Mouse (Mus musculus) layer of hippocampus, postnatal 10 days (tissue): ENCODE data around the gene Tgfb1. TPM values are rescaled to one million over a fixed set of nuclear protein-coding genes. Genes with fewer than 3 reads are reported as not detected.

Experiments used
- DNase-seq, 2 experiments: peaks; one replicate each; pipeline ENCODE4 v3.0.0; 2021; ENCODE audit warnings: low spot score in 2 of 2
- total RNA-seq, 2 experiments: library from RNA; stranded (reverse); gene quantifications; 2 replicates each; pipeline ENCODE4 v1.2.3; 2021

Tgfb1 gene
- total RNA-seq, 2 experiments from 2014 or later = 11.0 to 12.9 TPM

GRCm38 (mm10) chr7:25674719-25675300, 12.0 kb upstream of the Tgfb1 start, which contains the start of gene Tmem91:
Gene Tmem91 (minus strand): TSS chr7:25675166.
- DNase-seq = no peak

DNA sequence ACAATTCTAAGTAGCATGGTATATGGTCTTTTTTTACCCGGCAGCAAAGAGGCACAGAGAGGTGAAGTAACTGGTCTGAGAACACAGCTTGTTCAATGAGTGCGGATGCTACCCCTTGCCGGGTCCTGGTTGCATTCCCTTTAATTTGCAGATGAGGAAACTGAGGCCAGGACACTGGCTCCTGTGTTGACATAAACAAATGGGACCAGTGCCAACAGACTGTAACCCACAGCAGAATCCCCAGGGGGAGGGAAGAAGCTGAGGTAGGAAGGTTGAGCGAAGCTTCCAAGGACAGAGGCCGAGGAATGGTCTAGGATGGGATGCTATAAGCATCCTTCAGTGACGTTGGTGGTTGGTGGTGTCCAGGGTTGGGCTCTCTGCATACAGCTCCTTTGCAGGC, 11.4 kb upstream of the Tgfb1 start:
- DNase-seq = no peak

GRCm38 (mm10) chr7:25676085-25676781, 10.6 kb upstream of the Tgfb1 start:
- DNase-seq = peak; percentile 96 to 97

DNA sequence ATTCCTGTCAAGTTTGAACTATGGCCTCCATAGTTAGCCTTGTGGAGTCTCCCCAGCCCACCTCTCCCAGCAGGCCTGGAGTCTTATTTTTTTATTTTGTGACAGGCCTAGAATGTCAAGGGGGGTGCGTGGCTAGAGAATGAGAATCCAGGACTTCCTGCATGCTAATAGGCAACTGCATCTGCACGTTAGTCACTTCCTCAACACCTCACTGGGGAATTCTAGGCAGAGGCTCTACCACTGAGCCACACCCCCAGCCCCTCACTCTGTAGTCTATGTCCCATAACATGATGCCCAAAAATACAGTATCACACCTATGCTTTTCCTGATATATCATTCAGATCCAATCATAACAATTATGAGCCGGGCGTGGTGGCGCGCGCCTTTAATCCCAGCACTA, 9.8 kb upstream of the Tgfb1 start:
- no peak for DNase-seq

- DNase-seq = no peak
Observed at GRCm38 (mm10) chr7:25679971-25680370, 6.8 kb upstream of the Tgfb1 start.

DNA sequence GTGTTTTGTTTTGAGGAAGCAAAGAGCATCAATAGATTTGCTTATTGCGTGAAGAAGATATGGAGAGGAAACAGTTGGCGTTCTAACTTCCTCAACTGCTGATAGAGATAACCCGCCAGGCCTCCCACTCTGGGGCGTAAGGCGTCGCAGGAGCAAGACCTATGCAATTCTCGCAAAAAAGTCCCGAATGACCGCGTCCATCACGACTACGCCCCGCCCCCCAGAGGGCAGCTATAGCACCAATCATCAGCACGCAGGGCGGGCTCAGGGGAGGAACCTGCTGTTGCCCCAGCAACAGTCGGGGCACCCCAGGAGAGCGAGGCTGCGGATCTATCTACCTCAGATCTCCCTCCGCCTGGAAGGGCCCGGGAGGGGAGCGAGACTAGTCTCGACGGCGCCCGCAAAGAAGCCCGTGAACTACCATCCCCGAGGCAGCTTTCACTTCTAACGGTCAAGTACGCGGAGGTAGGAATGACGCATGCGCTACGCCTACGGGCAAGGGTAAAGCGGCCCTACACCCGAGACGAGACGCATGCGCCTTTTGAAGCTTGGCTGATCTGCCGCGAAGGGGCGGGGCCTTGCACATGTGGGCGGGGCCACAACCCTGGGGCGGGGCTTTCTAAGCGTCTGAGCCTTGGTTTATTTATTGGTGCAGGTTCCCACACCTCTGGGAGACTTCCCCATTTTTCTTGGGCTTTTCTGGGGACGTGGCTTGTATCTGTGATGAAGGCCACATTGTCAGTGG, 6.1 kb upstream of the Tgfb1 start, which contains the start of gene B9d2:
B9d2 (plus strand) TSS at position 267 of the 745 bp plus-strand sequence.
- DNase-seq = peak; percentile 95 to 97

- no peak for DNase-seq
Observed at GRCm38 (mm10) chr7:25681341-25682231, 5.2 kb upstream of the Tgfb1 start.

GRCm38 (mm10) chr7:25683474-25684180, 3.2 kb upstream of the Tgfb1 start:
- DNase-seq = no peak

GRCm38 (mm10) chr7:25684659-25685058, 2.1 kb upstream of the Tgfb1 start:
- DNase-seq = no peak

DNA sequence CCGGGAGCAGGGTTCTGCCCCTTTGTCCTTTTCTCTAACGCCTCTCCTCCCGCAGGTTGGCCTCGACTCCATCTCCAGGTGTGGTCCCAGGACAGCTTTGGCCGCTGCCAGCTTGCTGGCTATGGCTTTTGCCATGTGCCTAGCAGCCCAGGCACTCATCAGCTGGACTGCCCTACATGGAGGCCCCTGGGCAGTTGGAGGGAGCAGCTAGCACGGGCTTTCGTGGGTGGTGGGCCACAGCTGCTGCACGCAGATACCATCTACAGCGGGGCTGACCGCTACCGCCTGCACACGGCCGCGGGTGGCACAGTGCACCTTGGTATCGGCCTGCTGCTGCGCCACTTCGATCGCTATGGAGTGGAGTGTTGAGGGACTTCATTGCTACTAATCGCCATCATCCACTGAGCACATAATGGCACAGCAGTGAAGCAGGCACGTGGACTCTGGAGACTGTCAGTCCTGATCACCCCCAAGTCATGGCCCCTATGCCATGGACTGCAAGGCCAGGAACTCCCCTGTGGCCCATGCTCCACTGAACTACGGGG, 804 bp upstream of the Tgfb1 start:
- no peak for DNase-seq

DNA sequence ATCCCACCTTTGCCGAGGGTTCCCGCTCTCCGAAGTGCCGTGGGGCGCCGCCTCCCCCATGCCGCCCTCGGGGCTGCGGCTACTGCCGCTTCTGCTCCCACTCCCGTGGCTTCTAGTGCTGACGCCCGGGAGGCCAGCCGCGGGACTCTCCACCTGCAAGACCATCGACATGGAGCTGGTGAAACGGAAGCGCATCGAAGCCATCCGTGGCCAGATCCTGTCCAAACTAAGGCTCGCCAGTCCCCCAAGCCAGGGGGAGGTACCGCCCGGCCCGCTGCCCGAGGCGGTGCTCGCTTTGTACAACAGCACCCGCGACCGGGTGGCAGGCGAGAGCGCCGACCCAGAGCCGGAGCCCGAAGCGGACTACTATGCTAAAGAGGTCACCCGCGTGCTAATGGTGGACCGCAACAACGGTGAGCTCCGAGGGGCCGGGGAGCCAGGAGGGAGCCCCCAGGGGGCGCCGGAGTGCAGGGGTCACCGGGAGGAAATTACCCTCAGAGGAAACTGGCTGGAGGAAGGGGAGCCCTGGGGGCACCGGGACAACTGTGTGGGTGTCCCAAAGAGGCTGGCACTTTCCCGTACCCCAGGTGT, 1.1 kb downstream of the Tgfb1 start:
- DNase-seq = no peak

DNA sequence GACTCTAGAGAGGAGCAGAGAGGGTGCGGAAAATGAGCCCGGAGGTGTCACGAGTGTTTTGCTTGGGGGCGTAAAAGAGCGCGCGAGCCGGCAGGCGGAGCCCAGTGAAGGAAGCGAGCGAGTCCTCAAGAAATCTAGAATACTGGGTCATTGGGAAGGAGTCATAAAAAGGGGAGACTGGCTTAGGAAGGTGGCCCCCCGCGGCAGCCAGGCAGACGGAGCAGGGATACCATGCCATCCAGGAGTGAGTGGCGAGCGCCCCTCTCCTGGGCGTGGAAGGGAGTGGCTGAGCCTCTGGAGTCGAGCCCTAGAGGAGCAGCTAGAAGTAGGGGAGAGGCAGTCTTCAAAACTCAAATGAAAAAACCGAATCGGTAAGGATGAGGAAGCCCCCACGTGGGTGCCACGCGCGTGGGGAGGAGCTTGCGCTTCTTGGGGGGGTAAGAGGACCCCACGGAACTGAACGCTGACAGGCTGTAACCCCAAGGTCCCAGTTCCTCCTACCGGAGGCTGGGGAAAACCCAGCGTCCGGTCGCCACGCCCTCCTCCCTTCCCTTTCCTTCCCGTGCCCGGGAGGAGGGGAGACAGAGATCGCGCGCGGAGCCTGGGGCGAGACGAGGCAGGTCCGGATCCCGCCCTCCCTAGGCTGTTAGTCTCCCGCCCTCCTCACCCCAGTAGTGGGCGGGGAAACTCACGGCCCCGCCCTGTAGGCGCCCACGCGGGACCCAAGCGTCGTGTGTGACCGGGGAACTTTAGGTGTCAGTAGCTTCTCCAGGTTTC, 2.2 kb downstream of the Tgfb1 start:
- DNase-seq = no peak

DNA sequence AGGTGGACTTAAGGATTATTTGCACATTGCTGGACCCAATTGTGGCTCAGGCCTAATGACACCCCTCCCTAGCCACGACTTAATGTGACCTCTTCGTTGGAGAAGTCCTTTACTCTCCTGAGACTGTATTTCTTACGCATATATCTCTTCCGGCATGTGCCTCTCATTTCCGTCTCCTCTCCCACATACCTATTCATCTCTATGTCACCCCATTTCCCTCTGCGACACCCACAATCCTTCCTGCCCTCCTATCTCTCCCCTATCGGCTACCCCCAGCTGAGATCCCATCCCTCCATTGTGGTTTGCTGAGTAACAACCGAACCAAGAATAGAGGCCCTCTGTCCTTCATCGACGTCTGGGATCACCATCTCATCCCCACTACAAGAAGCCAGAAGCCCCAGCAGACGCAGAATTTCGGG, 2.8 kb downstream of the Tgfb1 start:
- no peak for DNase-seq

- DNase-seq = no peak
Observed at GRCm38 (mm10) chr7:25690051-25690450, 3.2 kb downstream of the Tgfb1 start.

- no peak for DNase-seq
Observed at GRCm38 (mm10) chr7:25694104-25694503, 7.3 kb downstream of the Tgfb1 start.

GRCm38 (mm10) chr7:25699851-25700250, 13.0 kb downstream of the Tgfb1 start:
- no peak for DNase-seq

DNA sequence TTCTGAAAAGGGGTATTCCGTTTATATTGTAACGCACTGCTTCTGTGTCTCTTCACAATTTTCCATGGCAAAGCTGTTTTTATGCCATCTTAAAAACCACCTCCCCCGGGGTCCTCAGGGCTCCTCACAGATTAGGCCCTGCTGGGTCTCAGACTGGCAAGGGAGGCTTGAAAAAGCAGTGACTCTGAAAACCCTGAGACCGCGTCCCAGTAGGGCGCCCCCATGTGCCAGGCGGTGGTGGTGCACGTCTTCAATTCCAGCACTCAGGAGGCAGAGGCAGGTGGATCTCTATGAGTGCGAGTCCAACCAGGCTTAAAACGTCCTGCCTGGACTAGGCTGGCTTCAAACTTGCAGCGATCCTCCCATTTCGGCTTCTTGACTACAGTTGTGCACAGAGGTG, 13.9 kb downstream of the Tgfb1 start:
- no peak for DNase-seq

DNA sequence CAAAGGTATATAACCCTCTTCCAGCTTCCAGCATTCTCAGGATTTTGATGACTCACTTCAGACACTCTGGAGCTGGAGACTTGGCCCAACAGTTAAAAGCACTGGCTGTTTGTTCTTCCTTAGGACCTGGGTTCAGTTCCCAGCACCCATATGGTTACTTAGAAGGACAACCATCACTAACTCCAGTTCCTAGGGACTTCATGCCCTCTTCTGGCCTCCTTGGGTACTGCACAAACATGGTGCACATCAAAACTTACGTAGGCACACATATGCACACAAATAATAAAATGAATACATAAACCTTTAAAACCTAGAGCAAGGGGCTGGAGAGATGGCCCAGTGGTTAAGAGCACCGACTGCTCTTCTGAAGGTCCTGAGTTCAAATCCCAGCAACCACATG, 15.5 kb downstream of the Tgfb1 start:
- DNase-seq = no peak
